Mouse (Mus musculus) liver, adult (tissue): Measurements from ENCODE around the gene Tmem37.

Experiments used
- GATA4 ChIP-seq: IDR thresholded peaks from 2 replicates; pipeline ENCODE4 v1.6.1; 2014; ENCODE audit warnings: mild to moderate bottlenecking, low read length; ENCODE audit not compliant: insufficient replicate concordance

Gene Tmem37

GRCm38 (mm10) chr1:120019428-120019827 is 54.4 kb downstream of the Tmem37 start:
- no peak for TF ChIP-seq GATA4

GRCm38 (mm10) chr1:120018900-120019299 is 55.0 kb downstream of the Tmem37 start:
- TF ChIP-seq GATA4: no peak
